Mouse (Mus musculus): ENCODE results near the gene Syt8.

- no peak for TF ChIP-seq POLR2A (IDR thresholded peaks at IDR 0.05; ENCODE audit: insufficient read depth, low read length)
- TF ChIP-seq CTCF (IDR thresholded peaks at IDR 0.05; ENCODE audit: low read depth, low read length): no peak
- TF ChIP-seq EP300 (IDR thresholded peaks at IDR 0.05; ENCODE audit: insufficient read depth, low read depth, low read length): no peak
These were observed 43.5 kb upstream of the Syt8 start for GRCm38 (mm10) chr7:142391108-142391507.

All from ES-Bruce4 (cell line).